Mouse (Mus musculus) C2C12 (cell line): ENCODE results near the gene Lrrc4c. TPM values are rescaled to one million over a fixed set of nuclear protein-coding genes. Genes with fewer than 3 reads are reported as not detected.

ENCODE experiments used
- H3K27me3 ChIP-seq: one replicate; pipeline ENCODE4 v1.6.1; 2011; ENCODE audit not compliant: control insufficient read depth, insufficient read depth, insufficient read length
- H3K36me3 ChIP-seq: one replicate; pipeline ENCODE4 v1.6.1; 2011; ENCODE audit not compliant: control insufficient read depth, insufficient read depth
- H3K4me3 ChIP-seq: one replicate; pipeline ENCODE4 v1.5.1; 2011; ENCODE audit warnings: mild to moderate bottlenecking, control low read depth; ENCODE audit not compliant: poor library complexity, insufficient read depth, severe bottlenecking
- H3K79me2 ChIP-seq: one replicate; pipeline ENCODE4 v1.6.1; 2011; ENCODE audit not compliant: control insufficient read depth, insufficient read depth
- H3K79me3 ChIP-seq: one replicate; pipeline ENCODE4 v1.6.1; 2011; ENCODE audit warnings: low read depth, control low read depth
- H3ac ChIP-seq: one replicate; pipeline ENCODE3; 2011; ENCODE audit warnings: low read depth; ENCODE audit not compliant: control insufficient read depth, insufficient read length
- CEBPB ChIP-seq: IDR thresholded peaks from one replicate; pipeline ENCODE4 v1.6.1; 2011; ENCODE audit warnings: low read depth, mild to moderate bottlenecking, control low read depth, moderate library complexity
- CTCF ChIP-seq: IDR thresholded peaks from one replicate; pipeline ENCODE4 v1.5.1; 2011; ENCODE audit not compliant: control insufficient read depth, insufficient read depth, insufficient read length
- FOSL1 ChIP-seq: IDR thresholded peaks from one replicate; pipeline ENCODE4 v1.8.0; 2011; ENCODE audit warnings: mild to moderate bottlenecking, low read length; ENCODE audit not compliant: poor library complexity, insufficient read depth, severe bottlenecking
- MAX ChIP-seq: IDR thresholded peaks from one replicate; pipeline ENCODE4 v1.6.1; 2011; ENCODE audit warnings: mild to moderate bottlenecking, control low read depth
- MYOD1 ChIP-seq: IDR thresholded peaks from one replicate; pipeline ENCODE4 v1.6.1; 2011; ENCODE audit warnings: low read depth; ENCODE audit not compliant: control insufficient read depth, insufficient read length
- MYOG ChIP-seq: IDR thresholded peaks from one replicate; pipeline ENCODE4 v1.6.1; 2011; ENCODE audit not compliant: control insufficient read depth, insufficient read length; ENCODE audit errors: extremely low read depth
- USF1 ChIP-seq: IDR thresholded peaks from one replicate; pipeline ENCODE4 v1.6.1; 2011; ENCODE audit warnings: low read depth, mild to moderate bottlenecking, control low read depth, moderate library complexity
- long read RNA-seq, 2 experiments: library from polyadenylated mRNA; unstranded; transcript quantifications; one replicate each; pipeline ENCODE4 v2.0.0; 2019 to 2020
- polyA plus RNA-seq: library from polyadenylated mRNA; unstranded; fragments of >200 nt; fragmentation: generic; extraction: Trizol; gene quantifications from one replicate; pipeline ENCODE4 v1.2.1, GENCODE M21; 2012; ENCODE audit warnings: missing spikeins

Lrrc4c gene
- 1.6 TPM for polyA plus RNA-seq
- long read RNA-seq, experiment 1, partial matches to known transcripts: 0 of 2 reads
- long read RNA-seq, experiment 1, other reads (novel, unspliced or antisense): 1 of 2 reads
- long read RNA-seq, experiment 2, transcript Lrrc4c-201 (3 exons, 3,492 nt): major isoform, 9 of 18 reads
- long read RNA-seq, experiment 2, partial matches to known transcripts: 0 of 18 reads
- long read RNA-seq, experiment 2, other reads (novel, unspliced or antisense): 9 of 18 reads

DNA sequence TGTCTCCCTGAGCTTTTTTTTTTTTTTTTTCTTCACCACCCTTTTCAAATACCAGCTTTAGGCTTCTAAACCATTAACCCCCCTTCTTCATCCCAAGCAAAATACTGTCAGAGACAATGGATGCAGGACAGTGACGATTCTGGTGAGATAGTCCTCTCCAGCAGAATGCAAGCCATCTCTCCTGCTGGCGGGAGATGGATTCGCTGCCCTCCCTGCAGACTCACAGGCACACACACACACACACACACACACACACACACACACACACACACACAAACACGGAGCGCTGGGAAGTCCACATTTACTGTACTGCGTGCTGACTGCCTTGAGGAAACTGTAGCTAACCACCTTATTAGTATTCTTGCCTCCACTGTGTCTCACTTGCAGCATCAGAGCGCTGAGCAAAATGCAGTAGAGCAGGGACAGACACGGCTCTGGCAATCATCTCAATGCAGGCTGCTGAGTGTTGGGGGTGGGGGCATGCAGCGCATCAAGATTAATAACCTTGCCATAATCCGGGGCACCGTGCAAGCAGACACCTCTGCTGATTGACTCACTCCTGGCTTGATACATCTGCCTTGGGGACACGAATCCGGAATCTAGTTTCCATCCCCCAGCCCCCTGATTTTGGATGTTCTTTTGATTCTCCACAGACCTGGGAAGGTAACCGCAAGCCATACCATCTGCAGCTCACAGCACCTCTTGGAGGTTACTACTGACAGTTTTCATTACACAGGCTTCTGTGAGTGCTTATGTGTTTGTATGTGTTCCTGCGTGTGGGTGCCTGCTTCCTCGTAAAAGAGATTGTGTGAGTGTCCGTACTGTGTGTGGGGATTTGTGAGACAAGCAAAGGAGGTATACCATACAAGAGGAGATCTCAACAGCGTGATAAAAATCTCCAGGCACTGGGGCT, at the start of gene Lrrc4c:
Lrrc4c (plus strand) TSS at position 783 of the 913 bp plus-strand sequence.
- no peak within 1 kb of the TSS for H3ac ChIP-seq
- no peak for TF ChIP-seq USF1
- no peak for TF ChIP-seq MYOD1
- TF ChIP-seq FOSL1: no peak
- no peak for TF ChIP-seq MAX
- TF ChIP-seq CEBPB: no peak
- no peak for TF ChIP-seq CTCF
- no peak for TF ChIP-seq MYOG
- no peaks in the 10 kb centered on the region for H3K27me3 ChIP-seq
- no peaks in the 10 kb centered on the region for H3K79me3 ChIP-seq
- H3K4me3 ChIP-seq: no peak within 1 kb of the TSS
- no peaks in the 10 kb centered on the region for H3K36me3 ChIP-seq
- H3K79me2 ChIP-seq: no peaks in the 10 kb centered on the region

DNA sequence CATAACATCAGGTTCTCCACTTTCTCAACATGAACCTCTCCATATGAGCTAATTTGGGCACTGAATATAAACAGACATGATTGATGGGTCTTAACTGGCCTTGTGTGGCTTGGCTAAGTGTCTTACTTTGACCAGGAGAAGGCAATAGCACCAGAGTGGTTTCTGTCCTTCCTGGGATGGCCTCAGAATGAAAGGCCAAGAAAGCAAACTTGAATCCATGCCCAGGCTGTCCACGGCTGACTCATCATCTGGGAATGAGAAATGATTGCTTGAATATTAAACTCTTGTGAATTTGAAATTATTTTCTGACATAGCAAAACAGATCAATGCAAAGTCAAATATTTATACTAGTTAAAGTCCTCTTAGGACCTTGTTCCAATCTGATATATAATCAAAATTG, 42.9 kb upstream of the Lrrc4c start:
- Histone ChIP-seq H3ac (no peak overlapping the region), H3K79me2 (no peaks in the 10 kb centered on the region), H3K36me3 (no peaks in the 10 kb centered on the region), H3K4me3 (no peak overlapping the region), H3K79me3 (no peaks in the 10 kb centered on the region), H3K27me3 (no peaks in the 10 kb centered on the region)
- TF ChIP-seq MYOG (no peak), USF1 (no peak), MAX (no peak), MYOD1 (no peak), FOSL1 (no peak), CEBPB (no peak), CTCF (no peak)

DNA sequence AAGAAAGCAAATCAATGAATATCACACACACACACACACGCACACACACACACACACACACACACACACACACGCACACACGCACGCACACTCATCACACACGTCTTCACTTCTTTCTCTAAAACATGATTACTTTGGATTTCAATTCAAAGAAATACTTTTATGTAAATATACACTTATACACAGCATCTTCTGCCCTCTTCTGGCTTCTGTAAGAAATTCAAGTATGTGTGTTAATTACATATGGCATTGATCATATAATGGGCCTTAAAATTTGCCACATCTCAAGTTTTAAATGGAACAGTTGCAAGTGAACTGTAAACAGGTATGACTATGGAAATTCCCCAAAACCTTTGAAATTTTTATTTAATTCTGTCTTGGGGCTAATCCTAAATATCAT, 35.0 kb upstream of the Lrrc4c start:
- Histone ChIP-seq H3K36me3 (no peaks in the 10 kb centered on the region), H3K79me2 (no peaks in the 10 kb centered on the region), H3K4me3 (no peak overlapping the region), H3K27me3 (no peaks in the 10 kb centered on the region), H3ac (no peak overlapping the region), H3K79me3 (no peaks in the 10 kb centered on the region)
- TF ChIP-seq MYOD1 (no peak), USF1 (no peak), CEBPB (no peak), MYOG (no peak), MAX (no peak), FOSL1 (no peak), CTCF (no peak)

DNA sequence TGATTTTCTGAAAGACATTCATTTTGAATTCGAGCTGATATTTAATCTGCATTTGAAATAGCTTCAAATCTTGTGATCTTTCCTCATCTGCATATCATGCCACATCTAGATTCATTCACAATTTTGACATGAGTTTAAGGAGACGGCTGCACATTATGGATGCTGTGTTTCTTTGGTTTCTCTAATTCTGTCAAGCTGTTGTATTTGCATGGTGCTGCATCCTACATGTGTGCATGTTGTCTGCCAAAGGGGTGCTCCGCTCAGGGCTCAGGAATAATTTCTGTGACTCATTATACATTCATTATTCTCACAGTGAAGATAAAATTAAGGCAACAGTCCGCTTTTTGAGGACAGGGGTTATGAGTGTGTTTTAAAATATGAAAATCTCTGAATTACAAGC, 30.5 kb upstream of the Lrrc4c start:
- no peak overlapping the region for H3ac ChIP-seq
- TF ChIP-seq CTCF: no peak
- no peak for TF ChIP-seq MYOD1
- TF ChIP-seq USF1: no peak
- no peak for TF ChIP-seq CEBPB
- TF ChIP-seq MAX: no peak
- no peak for TF ChIP-seq FOSL1
- TF ChIP-seq MYOG: no peak
- no peaks in the 10 kb centered on the region for H3K36me3 ChIP-seq
- no peak overlapping the region for H3K4me3 ChIP-seq
- H3K79me3 ChIP-seq: no peaks in the 10 kb centered on the region
- no peaks in the 10 kb centered on the region for H3K79me2 ChIP-seq
- no peaks in the 10 kb centered on the region for H3K27me3 ChIP-seq

DNA sequence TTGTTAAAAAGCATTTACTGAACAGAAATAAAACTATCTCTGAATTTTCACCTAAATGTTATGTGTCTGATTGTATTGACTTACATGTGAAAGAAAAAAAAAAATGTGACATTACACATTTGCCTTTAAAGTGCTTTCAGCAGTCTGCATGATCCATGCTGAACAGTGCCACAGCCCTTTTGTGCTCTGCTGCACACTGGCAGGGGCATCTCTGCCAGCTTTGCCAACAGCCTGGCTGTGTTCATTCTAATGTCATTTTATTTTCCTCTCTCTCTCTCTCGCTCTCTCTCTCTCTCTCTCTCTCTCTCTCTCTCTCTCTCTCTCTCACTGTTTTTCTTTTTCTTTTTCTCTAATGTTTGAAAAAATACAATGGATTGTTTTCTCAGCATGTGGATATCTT, 27.4 kb upstream of the Lrrc4c start:
- TF ChIP-seq MYOD1: no peak
- Histone ChIP-seq H3K79me2 (no peaks in the 10 kb centered on the region), H3ac (no peak overlapping the region), H3K27me3 (no peaks in the 10 kb centered on the region), H3K79me3 (no peaks in the 10 kb centered on the region), H3K4me3 (no peak overlapping the region), H3K36me3 (no peaks in the 10 kb centered on the region)

DNA sequence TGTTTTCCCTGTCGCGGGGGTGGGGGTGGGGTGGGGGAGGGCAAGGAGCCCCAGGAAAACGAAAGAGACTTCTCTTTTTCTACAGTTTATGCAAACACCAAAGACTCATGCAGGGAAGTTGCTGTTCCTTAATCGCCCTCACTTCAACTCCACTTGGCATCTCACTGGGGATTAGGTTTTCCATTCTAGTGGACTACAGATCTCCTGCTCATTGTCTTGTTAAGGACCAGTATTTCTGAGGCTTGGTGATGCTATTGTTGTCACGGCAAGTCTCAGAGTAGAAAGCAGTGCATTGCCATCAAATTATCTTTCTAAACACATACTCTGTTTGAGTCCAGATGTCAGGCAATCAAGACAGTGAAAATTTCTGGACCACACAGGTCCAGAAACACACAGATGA, 2.9 kb upstream of the Lrrc4c start:
- TF ChIP-seq CEBPB (no peak), FOSL1 (no peak), MAX (no peak), USF1 (no peak), MYOG (no peak), MYOD1 (no peak), CTCF (no peak)
- no peaks in the 10 kb centered on the region for H3K79me2 ChIP-seq
- H3K27me3 ChIP-seq: no peaks in the 10 kb centered on the region

More for the DNA sequence above, 2.9 kb upstream of the Lrrc4c start:
- H3K79me3 ChIP-seq: no peaks in the 10 kb centered on the region
- no peak overlapping the region for H3K4me3 ChIP-seq
- H3ac ChIP-seq: no peak overlapping the region
- H3K36me3 ChIP-seq: no peaks in the 10 kb centered on the region
